Comparison of ENCODE assay signal across 18 mouse cellular contexts in genomic region chr3:80207022-80207421, GRCm38 (mm10).
DNase-seq lines count a peak whose midpoint lies in the region; ATAC-seq lines count a peak whose summit lies in the region.
"Had no signal": no experiment of that assay in that cellular context is flagged by ENCODE, and none has a peak within 500 bp of the region (broad histone marks: within the 10 kb centered on the region; RNA-seq: fewer than 3 reads in every experiment).

No protein-coding gene starts in this region.

- no peak overlapping the region for H3K4me2 ChIP-seq in forebrain, embryonic 14.5 days (ENCODE audit: low read length)
- H3K4me2 ChIP-seq: heart, embryonic 15.5 days; liver, embryonic 15.5 days had no signal

- ATAC-seq in forebrain, embryonic 14.5 days = peak; percentile 80
- ATAC-seq: CD4-positive, CD25-positive, alpha-beta regulatory T cell, adult 4 months had no signal

- WGBS in forebrain, embryonic 14.5 days = 8% methylated on average over 1 of the region's 1 CpGs

- H3K9ac ChIP-seq in forebrain, embryonic 14.5 days (ENCODE audit: low read length) = no peak overlapping the region
- H3K9ac ChIP-seq: heart, embryonic 15.5 days; liver, embryonic 15.5 days had no signal

- no peaks in the 10 kb centered on the region for H3K27me3 ChIP-seq in forebrain, embryonic 14.5 days (replicated peaks; ENCODE audit: control insufficient read depth, insufficient read depth, low read length)
- H3K27me3 ChIP-seq: heart, embryonic 15.5 days; liver, embryonic 15.5 days; megakaryocyte, embryonic 14.5 days had no signal

- H3K4me3 ChIP-seq in forebrain, embryonic 14.5 days (ENCODE audit: low read depth, low read length) = no peak overlapping the region
- H3K4me3 ChIP-seq: heart, embryonic 15.5 days; liver, embryonic 15.5 days; megakaryocyte, embryonic 14.5 days had no signal

- peak; percentile 34 to 37 for DNase-seq in left cerebral cortex, postnatal 25 days (ENCODE audit: low spot score in 2 of 2)
- no peak for DNase-seq in left cerebral cortex, postnatal 10 days (ENCODE audit: extremely low spot score in 1 of 2, low spot score in 2 of 2)
- peak; percentile 76 for DNase-seq in forebrain, embryonic 14.5 days (ENCODE audit: low spot score)
- peak; percentile 22 to 26 for DNase-seq in layer of hippocampus, postnatal 14 days (ENCODE audit: low spot score in 2 of 2)
- peak; percentile 69 for DNase-seq in telencephalon, adult 2 months (ENCODE audit: low read depth, low spot score)
- no peak for DNase-seq in thymus, adult 18-20 months
- DNase-seq in embryo, embryonic 9.5 days (ENCODE audit: extremely low spot score) = no peak
- DNase-seq: adrenal gland, postnatal 25 days; cerebellum, postnatal 14 days; heart, adult 11 months; kidney, adult 8-10 months; kidney, postnatal 36 days; lung, postnatal 10 days; right cerebral cortex, postnatal 4 days had no signal

- intact Hi-C loops in left cerebral cortex, postnatal 25 days (cut with DNase I) = loop anchor here (5.0 kb wide), 2 partner anchors 40 to 125 kb away; no protein-coding TSS in a partner anchor
- intact Hi-C loops in left cerebral cortex, postnatal 10 days (cut with DNase I) = loop anchor here (5.0 kb wide), 1 partner anchor 125 kb away; no protein-coding TSS in a partner anchor

- no peaks in the 10 kb centered on the region for H3K9me3 ChIP-seq in forebrain, embryonic 14.5 days (replicated peaks; ENCODE audit: control insufficient read depth, low read length)
- H3K9me3 ChIP-seq: heart, embryonic 15.5 days; liver, embryonic 15.5 days; megakaryocyte, embryonic 14.5 days had no signal

- H3K27ac ChIP-seq in forebrain, embryonic 14.5 days (ENCODE audit: low read depth, low read length) = no peak overlapping the region
- H3K27ac ChIP-seq: heart, embryonic 15.5 days; liver, embryonic 15.5 days had no signal

- no peaks in the 10 kb centered on the region for H3K36me3 ChIP-seq in forebrain, embryonic 14.5 days (ENCODE audit: control insufficient read depth, insufficient read depth, low read length)
- H3K36me3 ChIP-seq: heart, embryonic 15.5 days; liver, embryonic 15.5 days had no signal

- peaks cover 5% of the 10 kb centered on the region; the same call in 1 of the 2 replicates for H3K4me1 ChIP-seq in forebrain, embryonic 14.5 days (ENCODE audit: control insufficient read depth, insufficient read depth, low read length)
- H3K4me1 ChIP-seq: heart, embryonic 15.5 days; liver, embryonic 15.5 days; megakaryocyte, embryonic 14.5 days had no signal

Comparison
In these comparisons a context has a peak if more than half of its experiments do, and no peak if none do; other contexts are left out.
1. DNase-seq: peak in left cerebral cortex, postnatal 25 days (2 of 2), forebrain, embryonic 14.5 days (single experiment), layer of hippocampus, postnatal 14 days (2 of 2) and telencephalon, adult 2 months (single experiment); none in left cerebral cortex, postnatal 10 days (0 of 2), thymus, adult 18-20 months (0 of 2) and embryo, embryonic 9.5 days (single experiment).